Mouse (Mus musculus) right cerebral cortex, postnatal 14 days (tissue): ENCODE data around the gene Dpy19l2.
"Not testable (repeated sequence)": the region's sequence is repeated elsewhere in the genome, so short reads cannot be mapped to it uniquely, and the experiment has no call there.

Experiments used
- DNase-seq: peaks from one replicate; pipeline ENCODE4 v3.0.0; 2022

Dpy19l2 gene

DNA sequence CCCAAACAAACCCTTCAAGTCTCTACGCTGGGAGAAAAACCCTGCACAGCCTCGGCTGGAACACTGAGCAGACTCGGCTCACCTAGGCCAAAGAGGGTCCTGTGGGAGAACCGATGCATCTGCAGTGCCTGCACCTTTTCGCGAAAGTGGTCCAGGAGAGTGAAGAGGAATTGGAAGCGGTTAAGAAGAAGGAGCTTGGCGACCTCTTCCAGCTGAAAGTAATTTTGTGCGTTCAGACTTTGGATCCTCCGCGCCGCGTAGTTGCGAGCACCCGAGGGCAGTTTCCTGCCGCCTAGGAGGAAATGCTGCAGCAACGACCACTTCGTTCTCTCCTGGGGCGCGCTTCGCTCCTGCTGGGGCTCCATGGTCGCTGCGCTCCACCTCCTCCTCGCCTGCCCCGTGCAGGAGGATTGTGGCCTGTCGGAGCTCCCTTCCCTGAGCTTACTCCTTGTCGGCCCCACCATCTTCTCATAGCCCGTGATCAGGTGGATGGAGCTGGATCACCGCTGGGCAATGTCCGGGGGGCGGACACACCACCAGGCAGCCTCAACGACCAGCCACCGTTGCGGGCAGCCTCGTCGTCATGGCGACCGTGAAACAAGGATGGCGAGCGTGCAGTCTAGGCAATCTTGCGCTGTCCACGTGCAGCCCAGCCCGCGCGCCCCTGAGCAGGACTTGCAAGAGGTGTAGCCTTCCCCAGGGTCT, at the start of gene Dpy19l2:
TSS of gene Dpy19l2 (minus strand) at position 594 of the 705 bp plus-strand sequence.
- DNase-seq: peak; percentile 52

DNA sequence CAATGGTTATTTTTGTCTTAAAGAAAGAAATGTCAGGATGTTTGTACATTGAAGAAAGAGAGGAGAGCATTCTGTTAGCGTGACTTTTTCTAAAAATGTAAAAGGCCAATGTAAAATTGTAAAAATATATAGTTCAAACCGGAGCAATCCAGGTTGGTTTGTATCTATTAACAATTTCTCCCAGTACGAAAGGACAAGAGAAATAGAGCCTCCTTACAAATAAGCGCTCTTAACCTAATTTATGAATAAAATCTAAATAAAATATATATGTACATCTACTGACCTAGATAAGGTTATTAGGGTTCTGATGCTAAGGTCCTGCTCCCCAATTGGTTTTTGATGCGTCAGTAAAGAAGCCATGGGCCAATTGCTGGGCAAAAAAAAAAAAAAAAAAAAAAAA, 48.9 kb upstream of the Dpy19l2 start:
- no peak for DNase-seq

DNA sequence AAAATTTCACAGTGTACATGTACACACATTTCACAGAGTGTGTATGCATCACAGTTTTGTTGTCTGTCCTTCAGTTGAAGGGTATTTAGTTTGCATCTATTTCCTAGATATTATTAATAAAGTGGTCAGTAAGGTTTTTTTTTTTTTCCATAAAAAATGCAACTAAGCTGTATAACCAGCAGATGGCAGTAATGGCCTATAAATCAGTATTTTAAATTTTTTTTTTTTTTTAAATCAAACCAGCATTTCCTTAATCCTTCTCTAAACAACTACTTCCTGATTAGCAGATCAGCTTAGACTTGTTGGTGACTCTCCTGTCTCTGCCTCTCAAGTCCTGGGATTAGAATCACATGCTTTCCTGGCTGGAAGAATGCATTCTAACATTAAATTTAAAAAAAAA, 5.2 kb upstream of the Dpy19l2 start:
- DNase-seq: no peak

DNA sequence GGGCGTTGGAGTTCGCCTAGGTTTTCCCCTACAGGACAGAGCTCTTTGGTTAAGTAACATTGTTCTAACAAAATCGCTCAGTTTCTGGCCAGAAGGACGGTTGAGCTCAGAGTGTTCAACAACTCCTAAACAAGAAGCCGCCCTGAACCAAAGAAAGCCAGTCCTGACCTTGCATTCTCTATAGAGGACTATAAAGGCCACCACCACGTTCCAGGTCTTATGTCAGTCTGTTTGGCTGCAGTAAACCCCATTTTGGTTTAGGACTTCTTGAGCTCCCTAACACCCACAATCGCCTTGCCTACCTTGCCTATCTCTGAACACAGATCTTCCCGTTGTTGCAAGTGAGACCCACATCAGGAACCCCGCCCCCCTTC, 299 bp upstream of the Dpy19l2 start:
- DNase-seq: no peak

DNA sequence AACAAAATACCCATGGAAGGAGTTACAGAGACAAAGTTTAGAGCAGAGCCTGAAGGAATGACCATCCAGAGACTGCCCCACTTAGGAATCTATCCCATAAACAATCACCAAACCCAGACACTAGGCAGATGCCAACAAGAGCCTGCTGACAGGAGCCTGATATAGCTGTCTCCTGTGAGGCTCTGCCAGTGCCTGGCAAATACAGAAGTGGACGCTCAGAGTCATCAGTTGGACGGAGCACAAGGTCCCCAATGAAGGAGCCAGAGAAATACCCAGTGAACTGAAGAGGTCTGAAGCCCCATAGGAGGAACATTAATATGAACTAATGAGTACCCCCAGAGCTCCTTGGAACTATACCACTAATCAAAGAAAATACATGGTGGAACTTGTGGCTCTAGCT, 58.8 kb downstream of the Dpy19l2 start:
- DNase-seq: not testable (repeated sequence)

DNA sequence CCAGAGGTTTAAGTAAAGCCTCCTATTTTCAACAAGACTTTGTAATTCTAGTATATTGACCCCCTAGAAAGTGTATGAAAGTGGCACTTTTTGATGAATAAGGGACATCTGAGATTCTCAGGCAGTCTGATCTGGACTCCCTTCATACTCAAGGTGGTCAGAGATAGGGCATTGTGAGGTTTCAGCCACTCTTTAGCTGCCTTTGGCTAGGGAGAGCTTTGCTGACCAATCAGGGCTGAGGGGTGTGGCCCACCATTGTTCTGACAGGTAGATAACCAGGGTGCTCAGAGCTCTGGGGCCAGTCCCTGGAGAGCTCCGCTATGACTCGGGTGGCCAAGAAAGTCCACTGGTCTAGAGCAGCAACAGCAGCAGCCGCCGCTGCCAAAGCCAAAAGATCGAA, 71.2 kb downstream of the Dpy19l2 start, which contains the start of gene Cypt4:
TSS of gene Cypt4 (plus strand) at position 301 of the 400 bp plus-strand sequence.
- no peak for DNase-seq

DNA sequence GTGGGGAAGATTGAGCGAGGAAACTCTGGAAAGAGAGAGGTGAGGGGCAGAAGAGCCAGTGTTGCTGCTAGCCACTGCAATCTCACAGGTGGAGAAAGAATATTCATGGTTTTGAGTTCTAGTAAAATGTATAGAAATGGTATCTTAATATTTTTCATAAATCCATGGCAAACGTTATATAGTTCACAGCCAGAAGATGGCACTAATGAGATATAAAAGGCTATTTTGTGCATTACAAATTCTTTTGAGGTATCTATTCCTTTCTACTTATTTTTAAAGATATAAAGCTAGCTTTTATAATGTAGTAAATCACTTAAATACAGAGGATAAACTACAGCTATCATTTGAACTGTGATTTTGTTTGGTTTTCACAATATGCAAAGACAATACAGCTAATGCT, 157.9 kb downstream of the Dpy19l2 start:
- no peak for DNase-seq

DNA sequence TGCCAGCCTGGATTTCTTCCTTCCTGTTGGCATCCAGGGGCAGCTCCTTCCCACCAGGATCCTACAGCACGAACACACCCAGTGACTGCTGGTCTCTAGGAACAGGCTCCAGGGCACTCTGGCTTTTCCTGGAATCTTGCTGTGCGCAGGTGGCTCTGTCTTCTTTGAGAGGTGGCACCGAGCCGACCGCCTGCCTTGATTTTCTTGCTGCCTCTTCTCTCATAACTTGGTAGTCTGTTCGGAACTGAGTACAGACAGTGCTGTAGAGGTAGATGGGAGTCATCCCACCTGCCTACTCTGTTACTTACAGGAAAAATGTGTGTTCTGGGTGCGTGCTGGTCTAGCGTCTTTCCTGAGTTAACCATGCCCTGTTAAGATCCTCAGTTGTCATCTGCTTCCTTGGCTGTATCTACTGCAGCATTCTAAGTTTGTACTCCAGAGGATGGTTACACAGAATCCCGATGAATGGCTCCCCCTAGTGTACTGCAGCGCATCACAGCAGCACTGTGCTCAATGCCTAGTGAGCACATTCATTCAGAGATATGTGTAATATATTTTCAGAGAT, 179.4 kb downstream of the Dpy19l2 start:
- DNase-seq: peak; percentile 77

DNA sequence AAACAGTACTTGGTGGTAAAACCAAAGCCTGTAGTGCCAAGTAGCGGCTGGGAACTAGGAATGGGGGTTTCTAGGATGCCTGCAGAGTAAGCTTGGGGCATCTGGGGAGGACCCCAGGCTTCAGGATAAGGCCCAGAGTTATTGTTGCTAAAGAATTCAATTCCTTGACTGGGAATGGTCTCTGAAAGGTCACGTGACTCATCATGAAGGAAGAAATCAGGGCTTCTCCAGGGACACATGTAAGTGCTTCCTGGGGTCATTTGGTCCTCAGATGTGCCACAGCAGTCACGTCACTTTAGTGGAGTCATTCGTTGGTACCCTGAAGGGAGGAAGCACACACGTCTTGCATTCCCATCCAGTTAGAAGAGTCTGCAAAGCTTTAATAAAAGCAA, 182.0 kb downstream of the Dpy19l2 start:
- DNase-seq: no peak

DNA sequence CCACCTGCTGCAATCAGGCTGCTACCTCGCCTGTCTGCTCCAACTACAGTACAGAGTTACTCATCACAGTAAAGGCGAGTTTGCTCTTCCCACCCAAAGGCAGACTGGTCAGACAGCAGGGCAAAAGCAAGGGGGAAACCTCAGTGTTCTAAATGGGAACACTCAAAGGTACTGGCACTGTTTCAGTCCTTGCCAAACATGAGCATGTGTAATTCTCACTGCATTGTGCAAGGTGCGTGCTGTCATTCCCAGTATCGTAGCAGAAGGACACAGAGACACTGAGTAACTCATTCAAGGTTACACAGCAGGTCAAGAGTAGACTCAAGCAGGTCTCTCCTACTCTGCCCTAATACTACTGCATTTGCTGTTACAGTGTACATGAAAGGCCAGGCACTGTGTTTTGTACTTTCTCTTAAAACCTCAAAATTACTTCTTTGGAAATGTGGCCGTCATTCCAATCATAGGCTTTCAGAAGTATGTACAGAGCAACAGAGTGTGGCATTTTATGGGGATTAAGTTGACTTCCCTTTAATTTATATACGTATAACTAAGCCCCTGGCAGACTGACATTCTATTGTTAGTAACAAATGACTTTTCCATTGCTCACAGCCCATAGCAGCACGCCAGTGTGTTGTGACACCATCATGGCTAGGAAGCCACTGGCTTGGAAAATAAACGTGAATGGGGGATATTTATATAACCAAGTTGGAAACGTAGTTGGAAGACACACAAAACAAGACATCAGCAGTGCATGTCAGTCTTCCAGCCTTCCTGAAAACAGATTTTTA, 182.6 kb downstream of the Dpy19l2 start:
- no peak for DNase-seq

DNA sequence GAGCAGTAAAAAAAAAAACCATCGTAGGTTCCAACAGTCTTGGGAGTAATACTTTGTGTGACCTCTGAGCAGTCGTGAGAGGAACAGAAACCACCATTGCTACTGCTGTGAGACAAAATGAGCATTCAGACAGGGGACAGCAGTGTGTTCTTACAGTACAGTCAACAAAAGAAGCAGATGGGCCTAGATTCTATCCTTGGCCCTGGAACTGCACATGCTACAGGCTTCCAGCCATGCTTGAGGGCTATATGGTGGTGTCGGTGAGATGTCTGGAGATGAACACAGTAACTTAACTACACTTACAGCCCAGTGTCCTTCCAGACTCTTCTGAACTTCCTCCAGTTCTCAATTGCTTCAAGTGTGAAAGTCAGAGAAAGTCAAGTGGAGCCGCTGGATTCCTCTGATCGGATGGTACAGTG, 184.0 kb downstream of the Dpy19l2 start:
- no peak for DNase-seq

DNA sequence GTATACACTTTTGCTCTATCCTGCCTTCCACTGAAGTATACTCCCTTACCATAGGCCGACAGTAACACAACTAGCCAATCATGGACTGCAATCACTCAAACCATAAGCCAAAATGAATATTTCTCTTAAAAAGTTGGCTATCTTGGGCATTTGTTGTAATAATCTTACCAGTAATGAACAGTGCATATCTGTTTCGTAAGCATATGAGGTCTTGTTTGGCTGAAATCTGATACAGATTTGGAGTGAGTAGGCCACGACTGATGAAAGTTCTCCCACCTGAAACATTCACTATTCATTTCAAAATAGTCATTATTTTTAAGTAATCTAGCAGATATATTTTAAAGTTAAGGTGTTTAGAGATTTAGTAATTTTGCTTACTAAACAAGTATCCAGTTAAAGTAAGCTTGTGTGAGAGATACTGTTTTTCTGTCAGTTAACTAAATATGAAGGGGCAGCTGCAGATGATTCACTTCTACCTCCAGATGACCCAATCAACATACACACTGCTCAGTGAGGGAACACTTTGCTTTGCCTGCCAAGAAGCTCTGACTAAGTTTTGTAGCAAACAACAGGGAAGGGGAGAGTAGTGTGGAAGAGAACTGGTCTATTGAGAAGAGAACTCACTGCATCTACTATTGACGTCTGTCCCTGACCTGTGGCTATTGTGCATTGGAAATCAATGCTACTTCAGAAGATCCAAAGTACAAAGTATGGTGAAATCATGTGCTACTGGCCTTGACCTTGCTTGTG, 184.5 kb downstream of the Dpy19l2 start:
- no peak for DNase-seq

DNA sequence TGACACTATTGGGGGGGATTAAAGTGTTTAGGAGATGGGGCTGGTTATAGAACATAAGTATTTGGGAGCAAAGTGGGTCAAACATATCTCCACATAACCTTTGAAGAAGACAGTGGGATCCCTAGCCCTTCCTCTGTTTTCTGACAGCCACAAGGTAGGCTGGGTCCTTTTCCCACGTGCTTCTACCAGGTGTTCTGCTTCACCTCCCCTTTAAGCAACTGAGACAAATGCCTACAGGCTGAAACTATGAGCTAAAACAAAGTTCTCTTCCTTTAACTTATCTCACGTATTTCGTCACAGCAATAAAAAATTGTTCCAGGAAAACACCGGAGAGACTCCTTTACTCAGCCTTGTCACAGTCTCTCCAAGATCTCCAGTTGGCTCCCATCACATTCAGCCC, 187.2 kb downstream of the Dpy19l2 start:
- DNase-seq: no peak
